Mouse (Mus musculus) neural tube, embryonic 12.5 days (tissue): ENCODE measurements around the gene Plac8. TPM values are rescaled to one million over a fixed set of nuclear protein-coding genes. Genes with fewer than 3 reads are reported as not detected.

Experiments
- ATAC-seq: fragments of 200-750 bp; cut with Nextera tagmentation; 2 replicates; pipeline ENCODE4 v1.8.0; 2017; ENCODE audit warnings: low read depth, mild to moderate bottlenecking, moderate TSS enrichment, moderate library complexity; ENCODE audit not compliant: low FRiP score
- H3K27ac ChIP-seq: fragments of 300-500 bp; sonication (generic); 2 replicates; pipeline ENCODE4 v1.5.1; 2016
- H3K27me3 ChIP-seq: fragments of 300-500 bp; sonication (generic); replicated peaks from 2 replicates; pipeline ENCODE4 v1.6.1; 2016; ENCODE audit warnings: mild to moderate bottlenecking
- H3K36me3 ChIP-seq: fragments of 300-500 bp; sonication (generic); 2 replicates; pipeline ENCODE4 v1.6.1; 2016; ENCODE audit warnings: mild to moderate bottlenecking
- H3K4me1 ChIP-seq: fragments of 300-500 bp; sonication (generic); 2 replicates; pipeline ENCODE4 v1.6.1; 2016
- H3K4me2 ChIP-seq: fragments of 300-500 bp; sonication (generic); replicated peaks from 2 replicates; pipeline ENCODE4 v1.6.1; 2016; ENCODE audit warnings: mild to moderate bottlenecking
- H3K4me3 ChIP-seq: fragments of 300-500 bp; sonication (generic); 2 replicates; pipeline ENCODE4 v1.5.1; 2016
- H3K9ac ChIP-seq: fragments of 300-500 bp; sonication (generic); 2 replicates; pipeline ENCODE4 v1.6.1; 2016; ENCODE audit warnings: mild to moderate bottlenecking
- H3K9me3 ChIP-seq: fragments of 300-500 bp; sonication (generic); 2 replicates; pipeline ENCODE4 v1.6.1; 2016; ENCODE audit warnings: mild to moderate bottlenecking
- WGBS: fragments of 180-500 bp; shearing (Covaris S2); methylation state at CpG from one replicate; pipeline ENCODE4 v1.1.7; 2016; 5-methylcytosine and 5-hydroxymethylcytosine counted together
- polyA plus RNA-seq: library from polyadenylated mRNA; unstranded; fragments of >200 nt; fragmentation: Nextera tagmentation; extraction: Ambion mirVana; gene quantifications from 2 replicates; pipeline ENCODE4 v1.2.1, GENCODE M21; 2016

Gene Plac8
- polyA plus RNA-seq, 1 experiment from 2014 or later, result 1.9 TPM

- no peaks in the 10 kb centered on the region for H3K4me1 ChIP-seq
- no peak overlapping the region for H3K4me3 ChIP-seq
- H3K4me2 ChIP-seq, result no peak overlapping the region
- no peak overlapping the region for H3K9ac ChIP-seq
- no peak overlapping the region for H3K27ac ChIP-seq
- peaks cover 31% of the 10 kb centered on the region for H3K36me3 ChIP-seq
- no peak for ATAC-seq
- H3K9me3 ChIP-seq, result no peaks in the 10 kb centered on the region
- WGBS, result 67% methylated on average over 2 of the region's 2 CpGs
- H3K27me3 ChIP-seq, result no peaks in the 10 kb centered on the region
Observed at GRCm38 (mm10) chr5:100551952-100552351, 20.1 kb downstream of the Plac8 start.

GRCm38 (mm10) chr5:100550151-100550550, 21.9 kb downstream of the Plac8 start:
- no peak for ATAC-seq
- no peak overlapping the region for H3K9ac ChIP-seq
- H3K4me2 ChIP-seq, result no peak overlapping the region
- no peak overlapping the region for H3K27ac ChIP-seq
- peaks cover 46% of the 10 kb centered on the region for H3K36me3 ChIP-seq
- H3K4me3 ChIP-seq, result no peak overlapping the region
- H3K9me3 ChIP-seq, result no peaks in the 10 kb centered on the region
- no peaks in the 10 kb centered on the region for H3K4me1 ChIP-seq
- WGBS, result 97% methylated on average over 1 of the region's 1 CpGs
- H3K27me3 ChIP-seq, result no peaks in the 10 kb centered on the region

- peaks cover 54% of the 10 kb centered on the region for H3K36me3 ChIP-seq
- no peak overlapping the region for H3K27ac ChIP-seq
- H3K9me3 ChIP-seq, result no peaks in the 10 kb centered on the region
- no peaks in the 10 kb centered on the region for H3K27me3 ChIP-seq
- no peak overlapping the region for H3K9ac ChIP-seq
- ATAC-seq, result no peak
- 96% methylated on average over 4 of the region's 4 CpGs for WGBS
- no peak overlapping the region for H3K4me2 ChIP-seq
- no peaks in the 10 kb centered on the region for H3K4me1 ChIP-seq
- no peak overlapping the region for H3K4me3 ChIP-seq
Observed at GRCm38 (mm10) chr5:100549311-100549710, 22.7 kb downstream of the Plac8 start.

- no peaks in the 10 kb centered on the region for H3K9me3 ChIP-seq
- peaks cover 63% of the 10 kb centered on the region for H3K36me3 ChIP-seq
- H3K27ac ChIP-seq, result no peak overlapping the region
- no peak overlapping the region for H3K9ac ChIP-seq
- H3K4me1 ChIP-seq, result no peaks in the 10 kb centered on the region
- H3K4me3 ChIP-seq, result no peak overlapping the region
- ATAC-seq, result no peak
- 96% methylated on average over 2 of the region's 2 CpGs for WGBS
- no peak overlapping the region for H3K4me2 ChIP-seq
- no peaks in the 10 kb centered on the region for H3K27me3 ChIP-seq
Observed at GRCm38 (mm10) chr5:100548236-100548635, 23.8 kb downstream of the Plac8 start.

GRCm38 (mm10) chr5:100546294-100547080, 25.6 kb downstream of the Plac8 start:
- Histone ChIP-seq H3K27ac (no peak overlapping the region), H3K9ac (no peak overlapping the region), H3K27me3 (no peaks in the 10 kb centered on the region), H3K9me3 (no peaks in the 10 kb centered on the region), H3K36me3 (peaks cover 77% of the 10 kb centered on the region), H3K4me2 (no peak overlapping the region), H3K4me1 (no peaks in the 10 kb centered on the region), H3K4me3 (no peak overlapping the region)
- no peak for ATAC-seq
- WGBS, result 94% methylated on average over 6 of the region's 6 CpGs

- Histone ChIP-seq H3K4me3 (no peak overlapping the region), H3K9me3 (no peaks in the 10 kb centered on the region), H3K4me1 (no peaks in the 10 kb centered on the region), H3K36me3 (peaks cover 50% of the 10 kb centered on the region), H3K27me3 (no peaks in the 10 kb centered on the region), H3K27ac (no peak overlapping the region), H3K9ac (no peak overlapping the region), H3K4me2 (no peak overlapping the region)
- 91% methylated on average over 3 of the region's 3 CpGs for WGBS
- no peak for ATAC-seq
Observed at GRCm38 (mm10) chr5:100536638-100537037, 35.4 kb downstream of the Plac8 start.

GRCm38 (mm10) chr5:100535826-100536225, 36.2 kb downstream of the Plac8 start:
- peaks cover 52% of the 10 kb centered on the region for H3K36me3 ChIP-seq
- ATAC-seq, result no peak
- 76% methylated on average over 7 of the region's 7 CpGs for WGBS

GRCm38 (mm10) chr5:100526164-100526563, 45.9 kb downstream of the Plac8 start:
- Histone ChIP-seq H3K9ac (no peak overlapping the region), H3K36me3 (peaks cover 27% of the 10 kb centered on the region), H3K4me2 (no peak overlapping the region), H3K27me3 (no peaks in the 10 kb centered on the region), H3K4me3 (no peak overlapping the region), H3K9me3 (no peaks in the 10 kb centered on the region), H3K4me1 (no peaks in the 10 kb centered on the region), H3K27ac (no peak overlapping the region)
- ATAC-seq, result no peak
- WGBS, result 83% methylated on average over 7 of the region's 7 CpGs

More at GRCm38 (mm10) chr5:100535826-100536225, 36.2 kb downstream of the Plac8 start:
- H3K4me2 ChIP-seq, result no peak overlapping the region
- no peaks in the 10 kb centered on the region for H3K27me3 ChIP-seq
- no peak overlapping the region for H3K4me3 ChIP-seq
- H3K9ac ChIP-seq, result no peak overlapping the region
- H3K27ac ChIP-seq, result no peak overlapping the region
- H3K4me1 ChIP-seq, result no peaks in the 10 kb centered on the region
- no peaks in the 10 kb centered on the region for H3K9me3 ChIP-seq

GRCm38 (mm10) chr5:100525620-100526019, 46.4 kb downstream of the Plac8 start:
- Histone ChIP-seq H3K4me2 (no peak overlapping the region), H3K9ac (no peak overlapping the region), H3K4me1 (no peaks in the 10 kb centered on the region), H3K27me3 (no peaks in the 10 kb centered on the region), H3K27ac (no peak overlapping the region), H3K4me3 (no peak overlapping the region), H3K9me3 (no peaks in the 10 kb centered on the region), H3K36me3 (peaks cover 21% of the 10 kb centered on the region)
- WGBS, result 90% methylated on average over 3 of the region's 3 CpGs
- ATAC-seq, result no peak

GRCm38 (mm10) chr5:100524921-100525320, 47.1 kb downstream of the Plac8 start:
- 96% methylated on average over 9 of the region's 9 CpGs for WGBS
- no peak overlapping the region for H3K4me2 ChIP-seq
- no peak for ATAC-seq
- no peak overlapping the region for H3K27ac ChIP-seq
- H3K27me3 ChIP-seq, result no peaks in the 10 kb centered on the region
- H3K36me3 ChIP-seq, result peaks cover 14% of the 10 kb centered on the region
- H3K4me3 ChIP-seq, result no peak overlapping the region
- no peaks in the 10 kb centered on the region for H3K9me3 ChIP-seq
- H3K9ac ChIP-seq, result no peak overlapping the region
- peaks cover 2% of the 10 kb centered on the region for H3K4me1 ChIP-seq

- no peaks in the 10 kb centered on the region for H3K27me3 ChIP-seq
- no peak overlapping the region for H3K9ac ChIP-seq
- WGBS, result 93% methylated on average over 1 of the region's 1 CpGs
- peaks cover 11% of the 10 kb centered on the region for H3K4me1 ChIP-seq
- no peaks in the 10 kb centered on the region for H3K9me3 ChIP-seq
- H3K27ac ChIP-seq, result no peak overlapping the region
- H3K4me3 ChIP-seq, result no peak overlapping the region
- H3K4me2 ChIP-seq, result no peak overlapping the region
- no peak for ATAC-seq
- H3K36me3 ChIP-seq, result 0 out of 2 replicates have a peak, but pooled peaks cover under 1% of the 10 kb centered on the region
Observed at GRCm38 (mm10) chr5:100523331-100523730, 48.7 kb downstream of the Plac8 start.

- H3K27ac ChIP-seq, result no peak overlapping the region
- 95% methylated on average over 2 of the region's 2 CpGs for WGBS
- H3K9ac ChIP-seq, result no peak overlapping the region
- H3K9me3 ChIP-seq, result no peaks in the 10 kb centered on the region
- 0 out of 2 replicates have a peak overlapping the region, but pooled peaks have one; percentile 2 for H3K4me2 ChIP-seq
- H3K4me1 ChIP-seq, result peaks cover 15% of the 10 kb centered on the region
- ATAC-seq, result no peak
- H3K4me3 ChIP-seq, result no peak overlapping the region
- no peaks in the 10 kb centered on the region for H3K36me3 ChIP-seq
- H3K27me3 ChIP-seq, result no peaks in the 10 kb centered on the region; the same call in 1 of the 2 replicates
Observed at GRCm38 (mm10) chr5:100520223-100520622, 51.8 kb downstream of the Plac8 start.

GRCm38 (mm10) chr5:100519027-100519411, 53.0 kb downstream of the Plac8 start:
- no peak overlapping the region for H3K27ac ChIP-seq

More at GRCm38 (mm10) chr5:100519027-100519411, 53.0 kb downstream of the Plac8 start:
- peaks cover 15% of the 10 kb centered on the region for H3K4me1 ChIP-seq
- no peaks in the 10 kb centered on the region for H3K36me3 ChIP-seq
- ATAC-seq, result no peak
- peak overlapping the region; percentile 82 for H3K4me3 ChIP-seq
- WGBS, result 13% methylated on average over 5 of the region's 5 CpGs
- peak overlapping the region; percentile 82 for H3K9ac ChIP-seq
- peak overlapping the region; percentile 80 for H3K4me2 ChIP-seq
- no peaks in the 10 kb centered on the region; the same call in 1 of the 2 replicates for H3K27me3 ChIP-seq
- no peaks in the 10 kb centered on the region for H3K9me3 ChIP-seq
